Mouse (Mus musculus) Patski (cell line): Measurements from ENCODE around the gene Camk2d. TPM values are rescaled to one million over a fixed set of nuclear protein-coding genes. Genes with fewer than 3 reads are reported as not detected.

ENCODE experiments used
- ATAC-seq: fragments of 100-300 bp; one replicate; pipeline ENCODE4 v1.8.0; 2021
- CTCF ChIA-PET: fragments of 350-600 bp; sonication (Branson Sonifier 250); formaldehyde crosslinking; loops from one replicate; lab custom pipeline; 2022; ENCODE audit warnings: inconsistent platforms; lab: Charles Lee
- POLR2A ChIA-PET: fragments of 350-600 bp; sonication (Branson Sonifier 250); formaldehyde crosslinking; loops from one replicate; lab custom pipeline; 2022; ENCODE audit warnings: antibody characterized with exemption, inconsistent platforms; lab: Charles Lee
- DNase-seq: peaks from one replicate; pipeline ENCODE4 v3.0.0-alpha.2; 2011; ENCODE audit warnings: low read depth, low spot score
- H3K27me3 ChIP-seq: fragments of 371-371 bp; one replicate; pipeline ENCODE4 v1.5.1; 2021
- CTCF ChIP-seq: fragments of 100-300 bp; IDR thresholded peaks from one replicate; pipeline ENCODE4 v1.5.1; 2021
- in situ Hi-C: fragments of 300-500 bp; cut with MboI; formaldehyde crosslinking; loops from 3 replicates; pipeline ENCODE4 v1.11.1; 2018; ENCODE audit warnings: low pct_unique_long_range_greater_than_20kb, mixed read lengths
- polyA plus RNA-seq: library from polyadenylated mRNA; unstranded; gene quantifications from one replicate; pipeline ENCODE4 v1.2.3, GENCODE M21; 2021

Gene Camk2d
- polyA plus RNA-seq, 1 experiment from 2014 or later = 99.0 TPM

- DNase-seq (no peak), ATAC-seq (no peak)
- no peaks in the 10 kb centered on the region for H3K27me3 ChIP-seq
- ChIA-PET CTCF (interaction anchor here (1.4 kb wide), 1 partner anchor 82 kb away, joined by 4 read pairs; no protein-coding TSS in a partner anchor), POLR2A (no interaction called here)
- TF ChIP-seq CTCF = no peak
- in situ Hi-C loops = loop anchor here (10.0 kb wide), 2 partner anchors 372 to 922 kb away; no protein-coding TSS in a partner anchor
Measured at GRCm38 (mm10) chr3:126777101-126777500, 181.0 kb downstream of the Camk2d start.

GRCm38 (mm10) chr3:126777879-126778278 is 181.8 kb downstream of the Camk2d start:
- DNase-seq = no peak
- ChIA-PET POLR2A (interaction anchor here (1.0 kb wide), 1 partner anchor 33 kb away, joined by 3 read pairs; no protein-coding TSS in a partner anchor), CTCF (interaction anchor here (0.8 to 1.4 kb wide), 6 partner anchors 9 to 83 kb away, joined by 3 to 4 read pairs (median 3); no protein-coding TSS in a partner anchor)
- in situ Hi-C loops = loop anchor here (10.0 kb wide), 2 partner anchors 373 to 923 kb away; no protein-coding TSS in a partner anchor
- ATAC-seq = peak; percentile 67
- H3K27me3 ChIP-seq = no peaks in the 10 kb centered on the region
- TF ChIP-seq CTCF = no peak

GRCm38 (mm10) chr3:126780014-126780615 is 184.0 kb downstream of the Camk2d start:
- no peak for ATAC-seq
- no peak for DNase-seq
- CTCF ChIA-PET = no interaction called here
- H3K27me3 ChIP-seq = no peaks in the 10 kb centered on the region
- POLR2A ChIA-PET = no interaction called here
- no peak for TF ChIP-seq CTCF
- in situ Hi-C loops = no loop called here

GRCm38 (mm10) chr3:126793035-126793964 is 197.2 kb downstream of the Camk2d start:
- DNase-seq = no peak
- in situ Hi-C loops = no loop called here
- no peak for TF ChIP-seq CTCF

GRCm38 (mm10) chr3:126795904-126796303 is 199.8 kb downstream of the Camk2d start:
- ATAC-seq (no peak), DNase-seq (no peak)
- no peak for TF ChIP-seq CTCF
- in situ Hi-C loops = no loop called here
- ChIA-PET CTCF (interaction anchor here (0.9 to 1.7 kb wide), 3 partner anchors 11 to 16 kb away, joined by 3 to 4 read pairs (median 3); no protein-coding TSS in a partner anchor), POLR2A (no interaction called here)
- no peaks in the 10 kb centered on the region for H3K27me3 ChIP-seq

More at GRCm38 (mm10) chr3:126793035-126793964, 197.2 kb downstream of the Camk2d start:
- ATAC-seq = no peak
- H3K27me3 ChIP-seq = no peaks in the 10 kb centered on the region
- ChIA-PET POLR2A (no interaction called here), CTCF (interaction anchor here (1.2 to 2.6 kb wide), 4 partner anchors 10 to 18 kb away, joined by 3 to 9 read pairs (median 4); no protein-coding TSS in a partner anchor)

- ChIA-PET CTCF (interaction anchor here (1.4 kb wide), 1 partner anchor 13 kb away, joined by 3 read pairs; no protein-coding TSS in a partner anchor), POLR2A (no interaction called here)
- in situ Hi-C loops = no loop called here
- no peaks in the 10 kb centered on the region for H3K27me3 ChIP-seq
- DNase-seq (no peak), ATAC-seq (no peak)
- no peak for TF ChIP-seq CTCF
Measured at GRCm38 (mm10) chr3:126797025-126797424, 200.9 kb downstream of the Camk2d start.

GRCm38 (mm10) chr3:126797810-126798209 is 201.7 kb downstream of the Camk2d start:
- no peak for ATAC-seq
- in situ Hi-C loops = no loop called here
- CTCF ChIA-PET = interaction anchor here (1.5 kb wide), 1 partner anchor 10 kb away, joined by 4 read pairs; no protein-coding TSS in a partner anchor

GRCm38 (mm10) chr3:126802988-126803387 is 206.9 kb downstream of the Camk2d start:
- in situ Hi-C loops = no loop called here
- no peak for TF ChIP-seq CTCF
- ChIA-PET POLR2A (interaction anchor here (0.7 kb wide), 1 partner anchor 124 kb away, joined by 3 read pairs; no protein-coding TSS in a partner anchor), CTCF (interaction anchor here (1.1 to 3.3 kb wide), 3 partner anchors 9 to 13 kb away, joined by 4 to 9 read pairs (median 4); no protein-coding TSS in a partner anchor)
- no peak for ATAC-seq
- H3K27me3 ChIP-seq = no peaks in the 10 kb centered on the region
- DNase-seq = no peak

More at GRCm38 (mm10) chr3:126797810-126798209, 201.7 kb downstream of the Camk2d start:
- POLR2A ChIA-PET = no interaction called here
- H3K27me3 ChIP-seq = no peaks in the 10 kb centered on the region
- no peak for DNase-seq
- TF ChIP-seq CTCF = no peak

- ATAC-seq = no peak
- CTCF ChIA-PET = interaction anchor here (1.0 to 3.3 kb wide), 4 partner anchors 10 to 33 kb away, joined by 4 to 9 read pairs (median 5); no protein-coding TSS in a partner anchor
- in situ Hi-C loops = no loop called here
- DNase-seq = no peak
- POLR2A ChIA-PET = no interaction called here
- H3K27me3 ChIP-seq = no peaks in the 10 kb centered on the region
- TF ChIP-seq CTCF = no peak
Measured at GRCm38 (mm10) chr3:126804968-126805367, 208.9 kb downstream of the Camk2d start.

- POLR2A ChIA-PET = interaction anchor here (0.8 kb wide), 1 partner anchor 20 kb away, joined by 3 read pairs; no protein-coding TSS in a partner anchor
- in situ Hi-C loops = no loop called here
- CTCF ChIA-PET = interaction anchor here (0.7 to 1.4 kb wide), 4 partner anchors 8 to 35 kb away, joined by 3 to 5 read pairs (median 4); no protein-coding TSS in a partner anchor
- DNase-seq = no peak
- no peak for TF ChIP-seq CTCF
- ATAC-seq = no peak
- no peaks in the 10 kb centered on the region for H3K27me3 ChIP-seq
Measured at GRCm38 (mm10) chr3:126806145-126806544, 210.0 kb downstream of the Camk2d start.
